Mouse (Mus musculus) left cerebral cortex, adult 2 months (tissue): ENCODE measurements around the gene 4632433K11Rik. TPM values are rescaled to one million over a fixed set of nuclear protein-coding genes. Genes with fewer than 3 reads are reported as not detected.

Experiments
- DNase-seq, 2 experiments: peaks; one replicate each; pipeline ENCODE4 v3.0.0; 2021 to 2022; ENCODE audit warnings: low spot score in 2 of 2, mixed read lengths in 1 of 2; ENCODE audit errors: extremely low spot score in 1 of 2
- H3K27ac ChIP-seq: fragments of 200-600 bp; 2 replicates; pipeline ENCODE4 v1.8.1; 2022
- H3K4me3 ChIP-seq: fragments of 200-600 bp; 2 replicates; pipeline ENCODE4 v1.8.1; 2022
- CTCF ChIP-seq: fragments of 200-600 bp; IDR thresholded peaks from 2 replicates; pipeline ENCODE4 v1.8.1; 2022; ENCODE audit warnings: antibody characterized with exemption, mild to moderate bottlenecking, moderate library complexity
- intact Hi-C: fragments of 180-260 bp; cut with DNase I; formaldehyde crosslinking; loops from one replicate; pipeline ENCODE4 v1.15.1; 2025
- total RNA-seq, 2 experiments: library from RNA; stranded (reverse); gene quantifications; 2 replicates each; pipeline ENCODE4 v1.2.3; 2021

The 4632433K11Rik gene
- total RNA-seq, 2 experiments from 2014 or later, result not detected

GRCm38 (mm10) chr7:5080010-5080751 is 46.3 kb downstream of the 4632433K11Rik start, which contains the start of gene Epn1:
Gene Epn1, plus strand, starts transcription at chr7:5080235.
- peak; percentile 98 for DNase-seq
- intact Hi-C loops, result loop anchor here (1.0 to 5.0 kb wide), 2 partner anchors 18 to 943 kb away; partner anchors contain the start of genes Leng8 and U2af2
- H3K4me3 ChIP-seq, result peak within 1 kb of the TSS; percentile 96
- no peak; the same call in 1 of the 2 replicates for TF ChIP-seq CTCF
- H3K27ac ChIP-seq, result peak within 1 kb of the TSS; percentile 95

- TF ChIP-seq CTCF, result no peak
- intact Hi-C loops, result loop anchor here (1.0 to 5.0 kb wide), 2 partner anchors 19 to 944 kb away; partner anchors contain the start of genes Leng8 and U2af2
- peak overlapping the region; percentile 96 for H3K4me3 ChIP-seq
Observed at GRCm38 (mm10) chr7:5080815-5081214, 46.9 kb downstream of the 4632433K11Rik start.

GRCm38 (mm10) chr7:5081241-5081640 is 47.3 kb downstream of the 4632433K11Rik start:
- Histone ChIP-seq H3K4me3 (peak overlapping the region; percentile 96), H3K27ac (no peak overlapping the region)
- no peak for DNase-seq
- no peak; the same call in 1 of the 2 replicates for TF ChIP-seq CTCF
- intact Hi-C loops, result loop anchor here (5.0 kb wide), 1 partner anchor 944 kb away; the partner anchor contains the start of gene Leng8

More at GRCm38 (mm10) chr7:5080815-5081214, 46.9 kb downstream of the 4632433K11Rik start:
- DNase-seq, result no peak
- peak overlapping the region; percentile 95 for H3K27ac ChIP-seq

- intact Hi-C loops, result loop anchor here (5.0 kb wide), 1 partner anchor 945 kb away; the partner anchor contains the start of gene Leng8
- no peak for DNase-seq
Observed at GRCm38 (mm10) chr7:5081939-5082338, 48.0 kb downstream of the 4632433K11Rik start.

GRCm38 (mm10) chr7:5083325-5084105 is 49.6 kb downstream of the 4632433K11Rik start:
- Histone ChIP-seq H3K27ac (no peak overlapping the region), H3K4me3 (no peak overlapping the region)
- no peak for DNase-seq
- intact Hi-C loops, result loop anchor here (5.0 kb wide), 1 partner anchor 946 kb away; the partner anchor contains the start of gene Leng8
- no peak for TF ChIP-seq CTCF

More at GRCm38 (mm10) chr7:5081939-5082338, 48.0 kb downstream of the 4632433K11Rik start:
- no peak for TF ChIP-seq CTCF
- no peak overlapping the region for H3K27ac ChIP-seq
- H3K4me3 ChIP-seq, result peak overlapping the region; percentile 23; the same call in 1 of the 2 replicates

Other genes starting within 250 kb of the 4632433K11Rik start
- gene Tmem238, start 244.5 kb upstream of the 4632433K11Rik start, total RNA-seq, result 1 to 10 TPM; 2.5 to 4.0 TPM
- gene Rpl28, start 241.2 kb upstream of the 4632433K11Rik start, total RNA-seq, result 100 to 1,000 TPM; 421 to 437 TPM
- 100 to 1,000 TPM; 104 to 117 TPM for gene Ube2s, start 221.5 kb upstream of the 4632433K11Rik start, total RNA-seq
- gene Shisa7, start 189.4 kb upstream of the 4632433K11Rik start, total RNA-seq, result 100 to 1,000 TPM; 134 to 138 TPM
- 1 to 10 TPM; 6.9 to 9.3 TPM for gene Isoc2b, start 163.9 kb upstream of the 4632433K11Rik start, total RNA-seq
- gene Isoc2a, start 157.0 kb upstream of the 4632433K11Rik start, total RNA-seq, result 10 to 100 TPM; 11.3 to 12.6 TPM
- under 1 TPM; 0.27 to 0.28 TPM for gene Gm36210, start 127.6 kb upstream of the 4632433K11Rik start, total RNA-seq
- gene Zfp628, start 118.9 kb upstream of the 4632433K11Rik start, total RNA-seq, result 10 to 100 TPM; 15.8 to 16.4 TPM
- gene Nat14, start 112.1 kb upstream of the 4632433K11Rik start, total RNA-seq, result 100 to 1,000 TPM in 1 of 2 experiments, 10 to 100 TPM in 1; 99.7 to 109 TPM
- gene Ssc5d, start 108.3 kb upstream of the 4632433K11Rik start, total RNA-seq, result 1 to 10 TPM; 2.8 to 4.4 TPM
- under 1 TPM in 1 of 2 experiments, not detected in 1; 0.91 TPM for gene Sbk2, start 69.7 kb upstream of the 4632433K11Rik start, total RNA-seq
- gene Sbk3, start 63.0 kb upstream of the 4632433K11Rik start, total RNA-seq, result 1 to 10 TPM; 1.1 to 1.5 TPM
- gene Zfp579, start 38.0 kb upstream of the 4632433K11Rik start, total RNA-seq, result 10 to 100 TPM; 28.9 to 33.0 TPM
- gene Zfp524, start 19.7 kb upstream of the 4632433K11Rik start, total RNA-seq, result 1 to 10 TPM; 6.3 to 6.5 TPM
- gene Fiz1, start 19.4 kb upstream of the 4632433K11Rik start, total RNA-seq, result 10 to 100 TPM; 24.1 to 26.3 TPM
- gene Gm44973, start 18.6 kb upstream of the 4632433K11Rik start, total RNA-seq, result not detected
- gene Zfp865, start 13.7 kb upstream of the 4632433K11Rik start, total RNA-seq, result 10 to 100 TPM; 36.3 to 40.3 TPM
- gene Ccdc106, start 13.6 kb upstream of the 4632433K11Rik start, total RNA-seq, result 10 to 100 TPM; 53.3 to 59.1 TPM
- gene Zfp784, start 4.3 kb downstream of the 4632433K11Rik start, total RNA-seq, result 1 to 10 TPM; 4.2 to 5.5 TPM
- 10 to 100 TPM; 30.5 to 32.5 TPM for gene Zfp580, start 17.4 kb downstream of the 4632433K11Rik start, total RNA-seq
- gene U2af2, start 28.0 kb downstream of the 4632433K11Rik start, total RNA-seq, result 100 to 1,000 TPM; 183 to 187 TPM
- gene Epn1, start 46.1 kb downstream of the 4632433K11Rik start, total RNA-seq, result 100 to 1,000 TPM; 470 to 471 TPM
- not detected for gene Rfpl4, start 82.8 kb downstream of the 4632433K11Rik start, total RNA-seq
- under 1 TPM in 1 of 2 experiments, not detected in 1; 0.58 TPM for gene Rasl2-9, start 91.8 kb downstream of the 4632433K11Rik start, total RNA-seq
- not detected for gene Vmn1r55, start 115.6 kb downstream of the 4632433K11Rik start, total RNA-seq
- gene Vmn1r56, start 162.6 kb downstream of the 4632433K11Rik start, total RNA-seq, result not detected
- gene Vmn1r57, start 184.4 kb downstream of the 4632433K11Rik start, total RNA-seq, result not detected